Mouse (Mus musculus) liver, embryonic 14.5 days (tissue): ENCODE results near the gene Tmem132e.

Experiments used
- CTCF ChIP-seq: IDR thresholded peaks from 2 replicates; pipeline ENCODE4 v1.5.1; 2016; ENCODE audit warnings: antibody characterized with exemption, low read depth, control low read depth
- EP300 ChIP-seq: IDR thresholded peaks from 2 replicates; pipeline ENCODE4 v1.6.1; 2016; ENCODE audit warnings: antibody characterized with exemption, low read depth

DNA sequence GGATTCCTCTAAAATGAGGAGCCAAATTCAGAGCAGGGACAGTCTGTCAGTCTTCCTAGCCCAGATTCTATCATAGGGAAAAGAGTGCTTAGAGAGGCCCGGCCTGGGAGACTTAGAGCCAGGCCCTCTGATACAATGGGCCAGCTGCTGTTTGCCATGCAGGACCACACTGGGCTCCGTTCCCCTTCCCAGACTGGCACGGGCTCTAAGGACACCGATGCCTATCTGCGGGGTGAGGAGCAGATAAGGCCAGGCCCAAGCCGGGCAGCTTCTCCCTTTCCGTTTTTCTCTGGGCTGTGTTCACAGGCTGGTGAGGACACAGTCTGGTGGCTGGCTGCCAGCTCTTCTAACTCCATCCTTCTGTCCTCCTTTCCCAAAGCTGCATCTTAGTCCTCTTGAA is 64.5 kb downstream of the Tmem132e start:
- TF ChIP-seq CTCF (no peak), EP300 (no peak)
